Mouse (Mus musculus) left cerebral cortex, adult 11 months (tissue): ENCODE measurements around the gene Zfp711.

Source experiments
- DNase-seq: peaks from one replicate; pipeline ENCODE4 v3.0.0; 2022; ENCODE audit warnings: low spot score

Zfp711 gene

GRCm38 (mm10) chrX:112600511-112601305 is at the start of gene Zfp711:
Zfp711 (plus strand) TSS chrX:112600526.
- DNase-seq: peak; percentile 35

- no peak for DNase-seq
These were observed 32.6 kb upstream of the Zfp711 start for GRCm38 (mm10) chrX:112567716-112568115.

- peak; percentile 0 for DNase-seq
These were observed 1.2 kb downstream of the Zfp711 start for GRCm38 (mm10) chrX:112601306-112602120.

- no peak for DNase-seq
These were observed 75.2 kb downstream of the Zfp711 start for GRCm38 (mm10) chrX:112675525-112675924.

GRCm38 (mm10) chrX:112680605-112681004 is 80.3 kb downstream of the Zfp711 start:
- DNase-seq: no peak
